Mouse (Mus musculus): ENCODE measurements around the gene 9130230L23Rik.

GRCm38 (mm10) chr5:65963291-65963690 lies 40.8 kb downstream of the 9130230L23Rik start:
- TF ChIP-seq GATA1 (IDR thresholded peaks at IDR 0.05; ENCODE audit: borderline replicate concordance, low read length) (no peak), FLI1 (IDR thresholded peaks at IDR 0.05; ENCODE audit: low read length) (no peak)
